Mouse (Mus musculus): ENCODE data around the gene Snn.

- no peak for TF ChIP-seq EP300 (IDR thresholded peaks at IDR 0.05; ENCODE audit: low read depth)
- TF ChIP-seq CTCF (IDR thresholded peaks at IDR 0.05; ENCODE audit: low read depth): no peak
Observed at GRCm38 (mm10) chr16:11040603-11041002, 20.1 kb upstream of the Snn start.
